ENCODE assay signal across 7 mouse cellular contexts in genomic region chr12:19875386-19875785, GRCm38 (mm10).
DNase-seq lines count a peak whose midpoint lies in the region; TF ChIP-seq lines count a peak whose summit lies in the region.
"Not testable (repeated sequence)": the region's sequence is repeated elsewhere in the genome, so short reads cannot be mapped to it uniquely, and the experiment has no call there.

No protein-coding gene starts in this region.

- TF ChIP-seq POLR2A in ES-Bruce4 (IDR thresholded peaks at IDR 0.05; ENCODE audit: insufficient read depth, low read length), result not testable (repeated sequence)

- not testable (repeated sequence) for H3K4me3 ChIP-seq in ES-Bruce4 (ENCODE audit: low read depth, low read length); ES-E14 (ENCODE audit: insufficient read depth in 1 of 2, low read depth in 1 of 2, low read length in 2 of 2, poor library complexity in 1 of 2, severe bottlenecking in 1 of 2)

- not testable (repeated sequence) for H3K27me3 ChIP-seq in ES-Bruce4 (ENCODE audit: control insufficient read depth, insufficient read depth, low read length, poor library complexity, severe bottlenecking)

- TF ChIP-seq EP300 in ES-Bruce4 (IDR thresholded peaks at IDR 0.05; ENCODE audit: insufficient read depth, low read depth, low read length), result not testable (repeated sequence)

- TF ChIP-seq CTCF in ES-Bruce4 (IDR thresholded peaks at IDR 0.05; ENCODE audit: low read depth, low read length), result not testable (repeated sequence)

- not testable (repeated sequence) for H3K9ac ChIP-seq in ES-Bruce4 (ENCODE audit: low read depth, poor library complexity, severe bottlenecking); ES-E14 (ENCODE audit: insufficient read depth, low read depth, low read length, poor library complexity, severe bottlenecking)

- not testable (repeated sequence) for H3K36me3 ChIP-seq in ES-Bruce4 (ENCODE audit: control insufficient read depth, insufficient read depth, low read length, poor library complexity, severe bottlenecking); ES-E14 (ENCODE audit: control insufficient read depth, insufficient read depth, low read length, poor library complexity, severe bottlenecking)

- not testable (repeated sequence) for H3K9me3 ChIP-seq in ES-Bruce4 (replicated peaks; ENCODE audit: control insufficient read depth, insufficient read depth, low read length, poor library complexity, severe bottlenecking); ES-E14 (ENCODE audit: control insufficient read depth, insufficient read depth, low read depth, low read length)

- DNase-seq in ES-CJ7 (ENCODE audit: low read depth, low spot score) (peak; percentile 89), ES-E14 (ENCODE audit: low read depth, low spot score) (peak; percentile 39), R1 (ENCODE audit: low read depth, low spot score) (peak; percentile 93), WW6 (ENCODE audit: low read depth, low spot score) (peak; percentile 38), ZHBTc4 (ENCODE audit: low read depth, low spot score) (peak; percentile 94)
- peak; percentile 68 for DNase-seq in heart, adult 11 months

- in situ Hi-C loops in ES-E14 (cut with MboI; ENCODE audit: low sequenced_read_pairs in 2 of 2, unreplicated experiment in 2 of 2), result not testable (repeated sequence)

- peak overlapping the region; percentile 54; the same call in 1 of the 2 replicates for H3K27ac ChIP-seq in ES-Bruce4 (ENCODE audit: insufficient read depth, low read length)
- peak overlapping the region; percentile 82 for H3K27ac ChIP-seq in ES-E14 (ENCODE audit: insufficient read depth, low read depth, low read length, poor library complexity, severe bottlenecking)

- H3K4me1 ChIP-seq in ES-Bruce4 (ENCODE audit: control insufficient read depth, insufficient read depth, low read length); ES-E14 (ENCODE audit: control insufficient read depth in 2 of 2, insufficient read depth in 2 of 2, low read length in 2 of 2, poor library complexity in 1 of 2): not testable (repeated sequence)

Comparison
In these comparisons a context has a peak if more than half of its experiments do, and no peak if none do; other contexts are left out.
1. DNase-seq: peak in every context shown above with its lines; median percentile 94 in ZHBTc4; 93 in R1; 89 in ES-CJ7; 68 in heart, adult 11 months; 39 in ES-E14; 38 in WW6.